Mouse (Mus musculus) ES-E14 (cell line): Measurements from ENCODE around the gene Serpina5.

Experiments
- HCFC1 ChIP-seq: IDR thresholded peaks from 2 replicates; pipeline ENCODE4 v1.6.1; 2012; ENCODE audit warnings: low read length, inconsistent platforms, borderline replicate concordance; ENCODE audit not compliant: insufficient read depth
- ZNF384 ChIP-seq: IDR thresholded peaks from 2 replicates; pipeline ENCODE4 v1.6.1; 2012; ENCODE audit warnings: low read depth, low read length, inconsistent platforms

DNA sequence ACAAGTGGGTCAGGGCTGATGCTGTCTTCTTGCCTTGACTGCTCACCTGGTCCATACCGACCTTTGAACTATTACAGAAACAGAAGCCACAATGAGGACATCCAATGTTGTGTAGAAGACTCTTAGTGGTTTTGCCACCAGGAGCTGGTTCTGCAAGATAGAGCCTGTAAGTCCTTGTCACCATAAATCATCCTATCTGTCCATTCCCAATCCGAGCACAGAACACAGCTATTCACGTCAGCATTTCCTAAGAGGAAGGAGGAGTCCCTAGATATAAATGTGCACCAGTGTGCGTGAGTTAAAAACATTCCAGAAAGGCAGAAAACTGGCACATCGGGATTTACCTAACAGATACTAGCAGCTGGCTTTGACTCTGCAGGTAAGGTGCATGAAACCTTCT is 26.8 kb downstream of the Serpina5 start, which contains the start of gene Serpina3b:
- TF ChIP-seq ZNF384: no peak
- no peak for TF ChIP-seq HCFC1
